Mouse (Mus musculus) intestine, embryonic 16.5 days (tissue): ENCODE measurements around the gene Foxs1. TPM values are rescaled to one million over a fixed set of nuclear protein-coding genes. Genes with fewer than 3 reads are reported as not detected.

ENCODE experiments used
- ATAC-seq: fragments of 200-750 bp; cut with Nextera tagmentation; 2 replicates; pipeline ENCODE4 v1.8.0; 2017; ENCODE audit warnings: moderate TSS enrichment, moderate library complexity
- H3K27ac ChIP-seq: fragments of 300-500 bp; sonication (generic); 2 replicates; pipeline ENCODE4 v1.5.1; 2014; ENCODE audit warnings: mild to moderate bottlenecking, low read length
- H3K27me3 ChIP-seq: fragments of 300-500 bp; sonication (generic); replicated peaks from 2 replicates; pipeline ENCODE4 v1.6.1; 2014; ENCODE audit warnings: low read length, control low read depth, mixed read lengths; ENCODE audit not compliant: control insufficient read depth, insufficient read depth
- H3K36me3 ChIP-seq: fragments of 300-500 bp; sonication (generic); 2 replicates; pipeline ENCODE4 v1.6.1; 2014; ENCODE audit warnings: low read length, control low read depth; ENCODE audit not compliant: control insufficient read depth, insufficient read depth
- H3K4me1 ChIP-seq: fragments of 300-500 bp; sonication (generic); 2 replicates; pipeline ENCODE4 v1.6.1; 2014; ENCODE audit warnings: low read length, control low read depth, mixed read lengths; ENCODE audit not compliant: control insufficient read depth, insufficient read depth
- H3K4me2 ChIP-seq: fragments of 300-500 bp; sonication (generic); 2 replicates; pipeline ENCODE4 v1.6.1; 2014; ENCODE audit warnings: low read depth, low read length, control low read depth
- H3K4me3 ChIP-seq: fragments of 300-500 bp; sonication (generic); 2 replicates; pipeline ENCODE4 v1.5.1; 2014; ENCODE audit warnings: mild to moderate bottlenecking, low read length
- H3K9ac ChIP-seq: fragments of 300-500 bp; sonication (generic); 2 replicates; pipeline ENCODE4 v1.6.1; 2014; ENCODE audit warnings: low read depth, low read length
- H3K9me3 ChIP-seq: fragments of 300-500 bp; sonication (generic); 2 replicates; pipeline ENCODE4 v1.6.1; 2016; ENCODE audit warnings: low read length, control low read depth; ENCODE audit not compliant: control insufficient read depth
- WGBS: fragments of 180-500 bp; shearing (Covaris S2); extraction: QIAGEN DNeasy Blood & Tissue Kit; methylation state at CpG from one replicate; pipeline ENCODE4 v1.1.7; 2014; 5-methylcytosine and 5-hydroxymethylcytosine counted together
- polyA plus RNA-seq: library from polyadenylated mRNA; unstranded; fragments of >200 nt; fragmentation: Nextera tagmentation; extraction: Ambion mirVana; gene quantifications from 2 replicates; pipeline ENCODE4 v1.2.1, GENCODE M21; 2015

Foxs1 gene
- polyA plus RNA-seq, 1 experiment from 2014 or later = 2.8 TPM

- Histone ChIP-seq H3K9me3 (no peaks in the 10 kb centered on the region), H3K4me1 (peaks cover 10% of the 10 kb centered on the region), H3K9ac (no peak overlapping the region), H3K27ac (no peak overlapping the region), H3K36me3 (no peaks in the 10 kb centered on the region), H3K4me2 (no peak overlapping the region), H3K27me3 (peaks cover 30% of the 10 kb centered on the region), H3K4me3 (no peak overlapping the region)
- no peak for ATAC-seq
- WGBS = 69% methylated on average over 6 of the region's 6 CpGs
Observed at GRCm38 (mm10) chr2:152909848-152910247, 23.2 kb downstream of the Foxs1 start.

DNA sequence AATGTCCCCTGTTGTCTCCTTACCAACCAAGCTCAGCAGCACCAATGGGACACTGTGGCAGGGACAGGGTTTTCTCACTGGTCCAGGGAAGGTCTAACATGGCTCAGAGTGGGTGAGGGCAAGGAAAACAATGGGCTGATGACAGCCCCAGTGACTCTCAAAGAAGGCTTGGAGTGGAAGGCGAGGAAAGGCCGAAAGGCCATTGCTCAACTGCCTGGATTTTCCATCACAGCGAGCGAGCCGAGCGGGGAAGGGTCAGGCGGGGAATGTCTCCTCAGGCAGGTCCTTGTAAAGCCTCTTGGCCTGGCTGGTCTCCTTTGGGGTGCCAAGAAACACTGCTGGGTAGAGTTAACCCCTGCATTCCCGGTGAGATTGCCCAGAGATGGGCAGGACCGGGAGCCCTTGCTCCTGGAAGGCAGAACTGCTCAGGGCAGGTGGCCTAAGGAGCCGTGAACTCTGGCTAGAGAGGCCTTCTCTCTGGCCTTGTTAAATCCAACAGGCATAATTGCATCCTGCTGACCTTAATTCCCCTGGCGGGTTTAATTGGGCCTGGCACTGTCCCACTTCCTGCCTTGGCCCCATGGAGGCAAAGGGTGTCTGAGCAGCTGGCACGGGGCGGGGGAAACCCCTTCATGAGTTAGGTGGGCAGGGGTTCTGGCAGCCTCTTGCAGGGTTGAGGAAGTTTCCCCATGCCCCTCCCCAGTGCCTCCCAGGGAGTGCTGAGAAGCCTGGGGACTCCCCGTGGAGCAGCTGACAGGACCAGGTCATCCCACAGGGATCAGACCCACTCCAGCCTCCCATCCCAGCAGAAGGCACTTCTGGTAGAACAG is 25.7 kb downstream of the Foxs1 start:
- peaks cover 16% of the 10 kb centered on the region for H3K27me3 ChIP-seq
- 62% methylated on average over 14 of the region's 14 CpGs for WGBS
- no peaks in the 10 kb centered on the region for H3K9me3 ChIP-seq
- H3K9ac ChIP-seq = no peak overlapping the region
- H3K4me3 ChIP-seq = no peak overlapping the region
- H3K4me1 ChIP-seq = peaks cover 8% of the 10 kb centered on the region; the same call in 1 of the 2 replicates
- H3K36me3 ChIP-seq = no peaks in the 10 kb centered on the region
- no peak overlapping the region for H3K27ac ChIP-seq
- H3K4me2 ChIP-seq = no peak overlapping the region
- ATAC-seq = no peak

- H3K9me3 ChIP-seq = no peaks in the 10 kb centered on the region
- H3K4me2 ChIP-seq = no peak overlapping the region
- H3K4me3 ChIP-seq = no peak overlapping the region
- H3K9ac ChIP-seq = no peak overlapping the region
- peaks cover 8% of the 10 kb centered on the region for H3K27me3 ChIP-seq
- no peaks in the 10 kb centered on the region for H3K36me3 ChIP-seq
- no peak overlapping the region for H3K27ac ChIP-seq
- peaks cover 8% of the 10 kb centered on the region; the same call in 1 of the 2 replicates for H3K4me1 ChIP-seq
- 55% methylated on average over 9 of the region's 9 CpGs for WGBS
- no peak for ATAC-seq
Observed at GRCm38 (mm10) chr2:152906274-152907037, 26.6 kb downstream of the Foxs1 start.

GRCm38 (mm10) chr2:152905036-152905829 is 27.8 kb downstream of the Foxs1 start:
- no peaks in the 10 kb centered on the region for H3K27me3 ChIP-seq
- H3K9me3 ChIP-seq = no peaks in the 10 kb centered on the region
- 48% methylated on average over 11 of the region's 11 CpGs for WGBS
- H3K9ac ChIP-seq = no peak overlapping the region
- peaks cover 8% of the 10 kb centered on the region; the same call in 1 of the 2 replicates for H3K4me1 ChIP-seq
- ATAC-seq = 0 out of 2 replicates have a peak, but pooled peaks have one; percentile 21
- H3K27ac ChIP-seq = no peak overlapping the region
- no peak overlapping the region for H3K4me2 ChIP-seq
- no peak overlapping the region for H3K4me3 ChIP-seq
- no peaks in the 10 kb centered on the region for H3K36me3 ChIP-seq

DNA sequence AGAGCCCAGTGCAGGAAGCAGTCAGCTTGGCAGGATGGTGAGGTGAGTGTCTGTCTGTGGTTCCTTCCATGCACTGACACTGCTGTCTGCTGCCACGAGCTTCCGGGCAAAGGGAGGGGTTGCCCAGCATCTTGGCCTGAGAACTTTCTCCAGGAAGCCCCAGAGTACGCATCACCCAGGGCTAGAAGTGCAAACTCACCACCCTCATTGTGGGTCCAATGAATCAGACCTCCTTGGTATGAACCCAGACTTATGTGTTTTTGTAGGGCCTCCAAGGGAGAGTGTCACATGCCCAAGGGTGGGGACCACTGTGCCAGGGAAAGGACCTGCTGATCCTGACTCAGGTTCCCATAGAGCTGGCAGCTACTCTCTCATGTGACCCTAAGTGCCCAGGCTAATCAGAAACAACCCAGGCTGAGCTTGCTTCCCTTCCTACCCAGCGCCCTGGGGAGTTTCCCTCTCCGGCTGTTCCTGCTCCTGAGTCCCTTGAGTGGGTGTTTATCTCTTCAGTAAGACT is 28.8 kb downstream of the Foxs1 start:
- ATAC-seq = no peak
- Histone ChIP-seq H3K27ac (no peak overlapping the region), H3K4me2 (no peak overlapping the region), H3K9me3 (no peaks in the 10 kb centered on the region), H3K4me1 (peaks cover 8% of the 10 kb centered on the region; the same call in 1 of the 2 replicates), H3K4me3 (no peak overlapping the region), H3K9ac (no peak overlapping the region), H3K27me3 (no peaks in the 10 kb centered on the region), H3K36me3 (no peaks in the 10 kb centered on the region)
- 74% methylated on average over 5 of the region's 5 CpGs for WGBS

- H3K4me1 ChIP-seq = peaks cover 8% of the 10 kb centered on the region; the same call in 1 of the 2 replicates
- no peak overlapping the region for H3K4me2 ChIP-seq
- no peak overlapping the region for H3K9ac ChIP-seq
- H3K27ac ChIP-seq = no peak overlapping the region
- no peak for ATAC-seq
- H3K9me3 ChIP-seq = no peaks in the 10 kb centered on the region
- no peak overlapping the region for H3K4me3 ChIP-seq
- no peaks in the 10 kb centered on the region for H3K36me3 ChIP-seq
- 79% methylated on average over 4 of the region's 4 CpGs for WGBS
- no peaks in the 10 kb centered on the region for H3K27me3 ChIP-seq
Observed at GRCm38 (mm10) chr2:152903586-152903985, 29.4 kb downstream of the Foxs1 start.

GRCm38 (mm10) chr2:152902658-152903057 is 30.4 kb downstream of the Foxs1 start:
- Histone ChIP-seq H3K4me3 (no peak overlapping the region), H3K27me3 (no peaks in the 10 kb centered on the region), H3K9ac (no peak overlapping the region), H3K4me1 (peaks cover 8% of the 10 kb centered on the region; the same call in 1 of the 2 replicates), H3K9me3 (no peaks in the 10 kb centered on the region), H3K27ac (no peak overlapping the region), H3K4me2 (no peak overlapping the region), H3K36me3 (no peaks in the 10 kb centered on the region)
- 65% methylated on average over 3 of the region's 3 CpGs for WGBS
- ATAC-seq = no peak

- Histone ChIP-seq H3K27me3 (no peaks in the 10 kb centered on the region), H3K4me3 (no peak overlapping the region), H3K9ac (no peak overlapping the region), H3K4me1 (peaks cover 5% of the 10 kb centered on the region; the same call in 1 of the 2 replicates), H3K9me3 (no peaks in the 10 kb centered on the region), H3K27ac (no peak overlapping the region), H3K4me2 (no peak overlapping the region), H3K36me3 (no peaks in the 10 kb centered on the region)
- WGBS = 91% methylated on average over 15 of the region's 15 CpGs
- ATAC-seq = no peak
Observed at GRCm38 (mm10) chr2:152901296-152901695, 31.7 kb downstream of the Foxs1 start.

DNA sequence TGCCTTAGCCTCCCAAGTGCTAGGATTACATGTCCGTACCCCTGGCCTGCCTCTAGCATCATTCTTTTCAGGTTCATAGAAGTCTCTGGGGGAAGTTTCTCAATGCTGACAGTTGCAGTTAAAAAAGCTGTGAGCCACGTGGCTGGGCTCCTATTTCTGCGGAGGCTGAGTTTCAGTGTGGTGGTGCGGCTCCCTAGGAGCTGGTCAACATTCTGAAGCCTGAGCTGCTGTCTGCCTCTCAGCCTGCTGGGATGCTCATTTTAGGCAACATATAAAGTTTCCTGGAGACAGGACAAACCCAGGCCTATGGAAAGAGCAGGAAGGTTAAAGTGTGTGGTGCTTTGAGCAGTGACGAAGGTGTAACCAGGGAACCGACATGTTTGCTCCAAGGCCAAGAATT is 34.0 kb downstream of the Foxs1 start:
- Histone ChIP-seq H3K4me2 (no peak overlapping the region), H3K9ac (no peak overlapping the region), H3K9me3 (no peaks in the 10 kb centered on the region), H3K27ac (no peak overlapping the region), H3K36me3 (peaks cover 10% of the 10 kb centered on the region), H3K4me3 (no peak overlapping the region), H3K4me1 (no peaks in the 10 kb centered on the region), H3K27me3 (no peaks in the 10 kb centered on the region)
- 75% methylated on average over 6 of the region's 6 CpGs for WGBS
- ATAC-seq = no peak
